Mouse (Mus musculus): ENCODE measurements at regions not wholly inside any gene's neighbourhood (a gene's known extent, or its start where the extent isn't known, plus 50 kb on each side); places are given as distances from the start of the nearest gene placed in this dataset.
A peak's percentile ranks its signal among the peaks of the same experiment; 100 is the strongest.
"Not testable (repeated sequence)": the region's sequence is repeated elsewhere in the genome, so short reads cannot be mapped to it uniquely, and the experiment has no call there.

GRCm38 (mm10) chr6:24384193-24384888 is 130.5 kb downstream of the Iqub start:
- no peak for DNase-seq

GRCm38 (mm10) chr6:24379859-24380258 is 135.0 kb downstream of the Iqub start:
- no peak for DNase-seq

- DNase-seq, result no peak
Observed at GRCm38 (mm10) chr6:24376728-24377127, 138.1 kb downstream of the Iqub start.

GRCm38 (mm10) chr6:24373161-24373560 is 141.7 kb downstream of the Iqub start:
- DNase-seq, result no peak

- DNase-seq, result no peak
Observed at GRCm38 (mm10) chr6:24371680-24372079, 143.2 kb downstream of the Iqub start.

- DNase-seq, result peak in 1 of 2 experiments; percentile 14
Observed at GRCm38 (mm10) chr6:24350882-24351281, 164.0 kb downstream of the Iqub start.

GRCm38 (mm10) chr6:24348481-24349062 is 166.3 kb downstream of the Iqub start:
- no peak for DNase-seq

- no peak for DNase-seq
Observed at GRCm38 (mm10) chr6:24347745-24348480, 167.0 kb downstream of the Iqub start.

GRCm38 (mm10) chr6:24342471-24342870 is 172.4 kb downstream of the Iqub start:
- no peak for DNase-seq

- DNase-seq, result no peak
Observed at GRCm38 (mm10) chr6:24342056-24342455, 172.8 kb downstream of the Iqub start.

- not testable (repeated sequence) for DNase-seq
Observed at GRCm38 (mm10) chr6:24340107-24340506, 172.2 kb upstream of the Slc13a1 start.

- DNase-seq, result peak in 1 of 2 experiments; percentile 5
Observed at GRCm38 (mm10) chr6:24325215-24325614, 157.3 kb upstream of the Slc13a1 start.

GRCm38 (mm10) chr6:24324718-24325117 is 156.8 kb upstream of the Slc13a1 start:
- peak in 1 of 2 experiments; percentile 8 for DNase-seq

- DNase-seq, result no peak
Observed at GRCm38 (mm10) chr6:24322371-24322770, 154.5 kb upstream of the Slc13a1 start.

- no peak for DNase-seq
Observed at GRCm38 (mm10) chr6:24318862-24319261, 151.0 kb upstream of the Slc13a1 start.

- no peak for DNase-seq
Observed at GRCm38 (mm10) chr6:24310675-24311074, 142.8 kb upstream of the Slc13a1 start.

GRCm38 (mm10) chr6:24309810-24310209 is 141.9 kb upstream of the Slc13a1 start:
- no peak for DNase-seq

- no peak for DNase-seq
Observed at GRCm38 (mm10) chr6:24301681-24302080, 133.8 kb upstream of the Slc13a1 start.

GRCm38 (mm10) chr6:24301146-24301545 is 133.3 kb upstream of the Slc13a1 start:
- DNase-seq, result no peak

GRCm38 (mm10) chr6:24298562-24299212 is 130.8 kb upstream of the Slc13a1 start:
- DNase-seq, result no peak

- not testable (repeated sequence) for DNase-seq
Observed at GRCm38 (mm10) chr6:24288757-24289156, 120.9 kb upstream of the Slc13a1 start.

- DNase-seq, result peak; percentile 2 to 5
Observed at GRCm38 (mm10) chr6:24272821-24273220, 104.9 kb upstream of the Slc13a1 start.

GRCm38 (mm10) chr6:24269633-24270032 is 101.7 kb upstream of the Slc13a1 start:
- no peak for DNase-seq

All from layer of hippocampus, postnatal 36 days (tissue).